Mouse (Mus musculus) liver, embryonic 12.5 days (tissue): ENCODE results near the gene Slc25a47. TPM values are rescaled to one million over a fixed set of nuclear protein-coding genes. Genes with fewer than 3 reads are reported as not detected.
A peak's percentile ranks its signal among the peaks of the same experiment; 100 is the strongest.

Experiments
- ATAC-seq: fragments of 200-750 bp; cut with Nextera tagmentation; 2 replicates; pipeline ENCODE4 v1.8.0; 2017; ENCODE audit warnings: moderate number of reproducible peaks, mild to moderate bottlenecking, moderate library complexity
- H3K27ac ChIP-seq: fragments of 300-500 bp; sonication (generic); 2 replicates; pipeline ENCODE4 v1.5.1; 2016; ENCODE audit warnings: mild to moderate bottlenecking
- H3K27me3 ChIP-seq: fragments of 300-500 bp; sonication (generic); replicated peaks from 2 replicates; pipeline ENCODE4 v1.6.1; 2016; ENCODE audit warnings: mild to moderate bottlenecking, moderate library complexity
- H3K36me3 ChIP-seq: fragments of 300-500 bp; sonication (generic); 2 replicates; pipeline ENCODE4 v1.6.1; 2016; ENCODE audit warnings: mild to moderate bottlenecking, moderate library complexity
- H3K4me1 ChIP-seq: fragments of 300-500 bp; sonication (generic); 2 replicates; pipeline ENCODE4 v1.6.1; 2016
- H3K4me2 ChIP-seq: fragments of 300-500 bp; sonication (generic); 2 replicates; pipeline ENCODE4 v1.6.1; 2016; ENCODE audit warnings: mild to moderate bottlenecking, moderate library complexity
- H3K4me3 ChIP-seq: fragments of 300-500 bp; sonication (generic); 2 replicates; pipeline ENCODE4 v1.5.1; 2016; ENCODE audit warnings: mild to moderate bottlenecking, moderate library complexity
- H3K9ac ChIP-seq: fragments of 300-500 bp; sonication (generic); 2 replicates; pipeline ENCODE4 v1.6.1; 2016; ENCODE audit warnings: mild to moderate bottlenecking, moderate library complexity
- H3K9me3 ChIP-seq: fragments of 300-500 bp; sonication (generic); replicated peaks from 2 replicates; pipeline ENCODE4 v1.6.1; 2016; ENCODE audit warnings: mild to moderate bottlenecking, moderate library complexity
- WGBS: fragments of 180-500 bp; shearing (Covaris S2); methylation state at CpG from one replicate; pipeline ENCODE4 v1.1.7; 2016; ENCODE audit not compliant: insufficient replicate concordance; 5-methylcytosine and 5-hydroxymethylcytosine counted together
- polyA plus RNA-seq: library from polyadenylated mRNA; unstranded; fragments of >200 nt; fragmentation: Nextera tagmentation; extraction: Ambion mirVana; gene quantifications from 2 replicates; pipeline ENCODE4 v1.2.1, GENCODE M21; 2016

Slc25a47 gene
- polyA plus RNA-seq = 2.4 and 2.7 TPM in 2 replicates

GRCm38 (mm10) chr12:108835840-108836409, at the start of gene Slc25a47, which contains the start of gene Slc25a29:
Slc25a47 (plus strand) TSS chr12:108836046.
Slc25a29 (minus strand) TSS chr12:108835883.
- no peaks in the 10 kb centered on the region for H3K9me3 ChIP-seq
- peak within 1 kb of the TSS; percentile 70 for H3K4me3 ChIP-seq
- H3K4me1 ChIP-seq = peaks cover 35% of the 10 kb centered on the region
- H3K27me3 ChIP-seq = peaks cover 6% of the 10 kb centered on the region; the same call in 1 of the 2 replicates
- peak; percentile 99 for ATAC-seq
- H3K9ac ChIP-seq = peak within 1 kb of the TSS; percentile 78
- H3K36me3 ChIP-seq = peaks cover 20% of the 10 kb centered on the region
- H3K27ac ChIP-seq = peak within 1 kb of the TSS; percentile 74
- under 1% methylated on average over 51 of the region's 53 CpGs for WGBS
- H3K4me2 ChIP-seq = peak within 1 kb of the TSS; percentile 99

GRCm38 (mm10) chr12:108787329-108787728, 48.5 kb upstream of the Slc25a47 start:
- no peak overlapping the region for H3K9ac ChIP-seq
- no peak for ATAC-seq
- 72% methylated on average over 2 of the region's 2 CpGs for WGBS
- H3K9me3 ChIP-seq = peaks cover 5% of the 10 kb centered on the region; the same call in 1 of the 2 replicates
- H3K36me3 ChIP-seq = peaks cover 30% of the 10 kb centered on the region
- H3K4me3 ChIP-seq = no peak overlapping the region
- H3K4me2 ChIP-seq = no peak overlapping the region
- H3K27me3 ChIP-seq = no peaks in the 10 kb centered on the region
- peaks cover 69% of the 10 kb centered on the region for H3K4me1 ChIP-seq
- no peak overlapping the region for H3K27ac ChIP-seq

GRCm38 (mm10) chr12:108792152-108792545, 43.7 kb upstream of the Slc25a47 start:
- Histone ChIP-seq H3K36me3 (peaks cover 11% of the 10 kb centered on the region), H3K27ac (peak overlapping the region; percentile 100), H3K9me3 (no peaks in the 10 kb centered on the region), H3K4me3 (peak overlapping the region; percentile 99), H3K27me3 (no peaks in the 10 kb centered on the region), H3K4me1 (peaks cover 63% of the 10 kb centered on the region), H3K9ac (peak overlapping the region; percentile 89), H3K4me2 (peak overlapping the region; percentile 77)
- WGBS = under 1% methylated on average over 49 of the region's 52 CpGs
- peak; percentile 40 for ATAC-seq

GRCm38 (mm10) chr12:108792546-108793452, 43.0 kb upstream of the Slc25a47 start, which contains the start of gene Yy1:
Yy1 (plus strand) TSS chr12:108792973.
- H3K36me3 ChIP-seq = peaks cover 14% of the 10 kb centered on the region
- peak; percentile 84 for ATAC-seq
- WGBS = under 1% methylated on average over 90 of the region's 127 CpGs
- H3K27me3 ChIP-seq = no peaks in the 10 kb centered on the region
- peaks cover 61% of the 10 kb centered on the region for H3K4me1 ChIP-seq
- H3K4me2 ChIP-seq = peak within 1 kb of the TSS; percentile 77
- peak within 1 kb of the TSS; percentile 99 for H3K4me3 ChIP-seq
- no peaks in the 10 kb centered on the region for H3K9me3 ChIP-seq
- H3K27ac ChIP-seq = peak within 1 kb of the TSS; percentile 100
- H3K9ac ChIP-seq = peak within 1 kb of the TSS; percentile 98

GRCm38 (mm10) chr12:108793453-108793941, 42.3 kb upstream of the Slc25a47 start:
- no peaks in the 10 kb centered on the region for H3K27me3 ChIP-seq
- peaks cover 14% of the 10 kb centered on the region for H3K36me3 ChIP-seq
- H3K4me1 ChIP-seq = peaks cover 61% of the 10 kb centered on the region
- H3K4me3 ChIP-seq = peak overlapping the region; percentile 99
- ATAC-seq = no peak
- H3K9ac ChIP-seq = peak overlapping the region; percentile 98
- H3K27ac ChIP-seq = peak overlapping the region; percentile 100
- peak overlapping the region; percentile 77 for H3K4me2 ChIP-seq
- under 1% methylated on average over 63 of the region's 71 CpGs for WGBS
- H3K9me3 ChIP-seq = no peaks in the 10 kb centered on the region

GRCm38 (mm10) chr12:108794078-108794711, 41.7 kb upstream of the Slc25a47 start:
- peaks cover 14% of the 10 kb centered on the region for H3K36me3 ChIP-seq
- peaks cover 60% of the 10 kb centered on the region for H3K4me1 ChIP-seq
- peak overlapping the region; percentile 100 for H3K27ac ChIP-seq
- H3K4me3 ChIP-seq = peak overlapping the region; percentile 99
- H3K9ac ChIP-seq = peak overlapping the region; percentile 98
- 1% methylated on average over 54 of the region's 94 CpGs for WGBS
- peak; percentile 78 for ATAC-seq
- H3K9me3 ChIP-seq = no peaks in the 10 kb centered on the region
- H3K27me3 ChIP-seq = no peaks in the 10 kb centered on the region
- H3K4me2 ChIP-seq = peak overlapping the region; percentile 77

- no peaks in the 10 kb centered on the region for H3K27me3 ChIP-seq
- peak overlapping the region; percentile 100 for H3K27ac ChIP-seq
- WGBS = 3% methylated on average over 9 of the region's 9 CpGs
- H3K4me2 ChIP-seq = peak overlapping the region; percentile 77
- no peaks in the 10 kb centered on the region for H3K9me3 ChIP-seq
- H3K9ac ChIP-seq = peak overlapping the region; percentile 98
- peak overlapping the region; percentile 99 for H3K4me3 ChIP-seq
- peaks cover 22% of the 10 kb centered on the region for H3K36me3 ChIP-seq
- H3K4me1 ChIP-seq = peaks cover 62% of the 10 kb centered on the region
- ATAC-seq = no peak
These were observed 40.8 kb upstream of the Slc25a47 start for GRCm38 (mm10) chr12:108794979-108795537.

GRCm38 (mm10) chr12:108801613-108802012, 34.2 kb upstream of the Slc25a47 start:
- 75% methylated on average over 2 of the region's 2 CpGs for WGBS
- Histone ChIP-seq H3K9me3 (no peaks in the 10 kb centered on the region), H3K36me3 (peaks cover 43% of the 10 kb centered on the region), H3K4me3 (no peak overlapping the region), H3K4me1 (peaks cover 66% of the 10 kb centered on the region), H3K27ac (no peak overlapping the region), H3K9ac (no peak overlapping the region), H3K27me3 (no peaks in the 10 kb centered on the region), H3K4me2 (no peak overlapping the region)
- no peak for ATAC-seq

- 80% methylated on average over 2 of the region's 2 CpGs for WGBS
- Histone ChIP-seq H3K4me1 (peaks cover 55% of the 10 kb centered on the region), H3K9me3 (no peaks in the 10 kb centered on the region), H3K27me3 (no peaks in the 10 kb centered on the region), H3K27ac (no peak overlapping the region), H3K4me3 (no peak overlapping the region), H3K4me2 (no peak overlapping the region), H3K36me3 (peaks cover 60% of the 10 kb centered on the region), H3K9ac (no peak overlapping the region)
- ATAC-seq = no peak
These were observed 31.5 kb upstream of the Slc25a47 start for GRCm38 (mm10) chr12:108804388-108804787.

- WGBS = 75% methylated on average over 2 of the region's 2 CpGs
- ATAC-seq = no peak
- H3K4me2 ChIP-seq = no peak overlapping the region
- H3K4me3 ChIP-seq = no peak overlapping the region
- no peak overlapping the region for H3K27ac ChIP-seq
- H3K9ac ChIP-seq = no peak overlapping the region
- no peaks in the 10 kb centered on the region for H3K27me3 ChIP-seq
- H3K4me1 ChIP-seq = peaks cover 46% of the 10 kb centered on the region
- H3K9me3 ChIP-seq = no peaks in the 10 kb centered on the region
- H3K36me3 ChIP-seq = peaks cover 67% of the 10 kb centered on the region
These were observed 27.4 kb upstream of the Slc25a47 start for GRCm38 (mm10) chr12:108808465-108808864.

GRCm38 (mm10) chr12:108809771-108810170, 26.1 kb upstream of the Slc25a47 start:
- Histone ChIP-seq H3K9ac (no peak overlapping the region), H3K27ac (no peak overlapping the region; the same call in 1 of the 2 replicates), H3K36me3 (peaks cover 78% of the 10 kb centered on the region), H3K27me3 (no peaks in the 10 kb centered on the region), H3K9me3 (no peaks in the 10 kb centered on the region), H3K4me3 (no peak overlapping the region), H3K4me1 (peaks cover 41% of the 10 kb centered on the region), H3K4me2 (no peak overlapping the region)
- WGBS = 39% methylated on average over 1 of the region's 1 CpGs
- 0 out of 2 replicates have a peak, but pooled peaks have one; percentile 27 for ATAC-seq
